Mouse (Mus musculus): ENCODE measurements around the gene Cd79b.
A peak's percentile ranks its signal among the peaks of the same experiment; 100 is the strongest.

Cd79b gene

GRCm38 (mm10) chr11:106271794-106272643 lies 42.5 kb downstream of the Cd79b start:
- peak; percentile 56 for DNase-seq

- DNase-seq: no peak
Measured at GRCm38 (mm10) chr11:106271131-106271793, 43.3 kb downstream of the Cd79b start.

GRCm38 (mm10) chr11:106269060-106269431 lies 45.5 kb downstream of the Cd79b start:
- DNase-seq: peak; percentile 55

- DNase-seq: peak; percentile 84
Measured at GRCm38 (mm10) chr11:106268326-106269059, 46.1 kb downstream of the Cd79b start.

GRCm38 (mm10) chr11:106267871-106268270 lies 46.7 kb downstream of the Cd79b start:
- no peak for DNase-seq

GRCm38 (mm10) chr11:106267311-106267852 lies 47.2 kb downstream of the Cd79b start:
- peak; percentile 62 for DNase-seq

GRCm38 (mm10) chr11:106266431-106266830 lies 48.1 kb downstream of the Cd79b start:
- no peak for DNase-seq

GRCm38 (mm10) chr11:106265570-106265969 lies 49.0 kb downstream of the Cd79b start:
- DNase-seq: no peak

- no peak for DNase-seq
Measured at GRCm38 (mm10) chr11:106264988-106265387, 49.6 kb downstream of the Cd79b start.

GRCm38 (mm10) chr11:106263963-106264362 lies 50.6 kb downstream of the Cd79b start:
- DNase-seq: no peak

Measured in lung, postnatal 10 days (tissue).